Mouse (Mus musculus) neural tube, embryonic 14.5 days (tissue): Measurements from ENCODE around the gene Nol9. TPM values are rescaled to one million over a fixed set of nuclear protein-coding genes. Genes with fewer than 3 reads are reported as not detected.
"Not testable (repeated sequence)": the region's sequence is repeated elsewhere in the genome, so short reads cannot be mapped to it uniquely, and the experiment has no call there.

ENCODE experiments used
- ATAC-seq: fragments of 200-750 bp; cut with Nextera tagmentation; 2 replicates; pipeline ENCODE4 v1.8.0; 2017; ENCODE audit warnings: low read depth, mild to moderate bottlenecking, moderate TSS enrichment, moderate library complexity
- H3K27ac ChIP-seq: fragments of 300-500 bp; sonication (generic); 2 replicates; pipeline ENCODE4 v1.5.1; 2014; ENCODE audit warnings: low read depth, mild to moderate bottlenecking, control low read depth, low read length, moderate library complexity, mixed read lengths
- H3K27me3 ChIP-seq: fragments of 300-500 bp; sonication (generic); 2 replicates; pipeline ENCODE4 v1.6.1; 2014; ENCODE audit warnings: low read length; ENCODE audit not compliant: control insufficient read depth, insufficient read depth
- H3K36me3 ChIP-seq: fragments of 300-500 bp; sonication (generic); 2 replicates; pipeline ENCODE4 v1.6.1; 2014; ENCODE audit warnings: low read length, mixed read lengths; ENCODE audit not compliant: control insufficient read depth, insufficient read depth
- H3K4me1 ChIP-seq: fragments of 300-500 bp; sonication (generic); 2 replicates; pipeline ENCODE4 v1.6.1; 2014; ENCODE audit warnings: low read length; ENCODE audit not compliant: control insufficient read depth, insufficient read depth
- H3K4me2 ChIP-seq: fragments of 300-500 bp; sonication (generic); 2 replicates; pipeline ENCODE4 v1.6.1; 2014; ENCODE audit warnings: mild to moderate bottlenecking, low read depth, low read length, control low read depth
- H3K4me3 ChIP-seq: fragments of 300-500 bp; sonication (generic); 2 replicates; pipeline ENCODE4 v1.5.1; 2014; ENCODE audit warnings: low read depth, low read length, control low read depth, mixed read lengths
- H3K9ac ChIP-seq: fragments of 300-500 bp; sonication (generic); replicated peaks from 2 replicates; pipeline ENCODE4 v1.6.1; 2014; ENCODE audit warnings: low read depth, mild to moderate bottlenecking, control low read depth, low read length, mixed read lengths
- H3K9me3 ChIP-seq: fragments of 300-500 bp; sonication (generic); 2 replicates; pipeline ENCODE4 v1.6.1; 2016; ENCODE audit warnings: low read length; ENCODE audit not compliant: control insufficient read depth
- WGBS: fragments of 180-500 bp; shearing (Covaris S2); extraction: QIAGEN DNeasy Blood & Tissue Kit; methylation state at CpG from one replicate; pipeline ENCODE4 v1.1.7; 2014; 5-methylcytosine and 5-hydroxymethylcytosine counted together
- polyA plus RNA-seq: library from polyadenylated mRNA; unstranded; fragments of >200 nt; fragmentation: Nextera tagmentation; extraction: Ambion mirVana; gene quantifications from 2 replicates; pipeline ENCODE4 v1.2.1, GENCODE M21; 2014

The Nol9 gene
- polyA plus RNA-seq, 1 experiment from 2014 or later: 26.1 TPM

GRCm38 (mm10) chr4:152036464-152036863 lies 2.7 kb upstream of the Nol9 start:
- H3K27me3 ChIP-seq, ATAC-seq, H3K4me2 ChIP-seq, H3K36me3 ChIP-seq, H3K4me3 ChIP-seq, H3K27ac ChIP-seq, H3K4me1 ChIP-seq, H3K9ac ChIP-seq, H3K9me3 ChIP-seq: not testable (repeated sequence)
- 94% methylated on average over 6 of the region's 6 CpGs for WGBS

DNA sequence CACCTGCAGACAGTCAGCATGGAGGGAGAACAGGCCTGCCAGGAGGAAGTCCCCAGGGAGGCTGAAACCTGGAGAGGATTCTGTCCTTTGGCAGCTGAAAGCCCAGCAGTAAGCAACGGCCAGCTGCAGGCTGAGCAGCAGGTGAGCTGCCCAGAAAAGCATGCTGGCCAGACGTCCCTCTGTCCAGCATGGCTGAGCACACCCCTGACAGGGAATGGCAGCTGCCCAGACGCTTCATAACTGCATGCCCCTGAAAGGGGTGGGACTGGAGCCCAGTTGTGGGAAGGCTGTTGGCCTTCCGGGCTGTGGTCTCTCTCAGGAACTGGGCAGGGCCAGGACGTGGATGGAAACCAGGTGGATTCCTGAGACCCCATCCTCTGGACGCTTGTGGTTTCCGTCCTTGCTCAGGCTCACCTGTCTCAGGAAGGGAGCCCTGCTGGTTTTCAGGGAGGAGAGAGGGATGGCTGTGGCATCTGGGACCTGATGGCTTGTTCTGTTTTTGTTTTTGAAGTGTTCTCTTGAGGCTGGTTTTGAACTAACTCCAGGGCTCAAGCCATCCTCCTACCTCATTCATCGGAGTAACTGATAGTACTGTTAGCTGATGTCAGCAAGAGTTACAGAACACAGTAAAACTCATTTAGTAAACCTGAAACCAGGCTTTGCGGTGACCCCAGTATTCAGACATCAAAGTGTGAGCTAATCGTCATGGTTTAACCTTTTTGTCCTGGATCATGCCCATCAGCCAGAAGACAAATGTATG lies 716 bp upstream of the Nol9 start, which contains the start of gene Tas1r1:
Gene Tas1r1 (minus strand): TSS at position 344 of the 760 bp plus-strand sequence.
- peak within 1 kb of the TSS; percentile 78 for H3K9ac ChIP-seq
- H3K4me1 ChIP-seq: peaks cover 9% of the 10 kb centered on the region
- no peak for ATAC-seq
- peak within 1 kb of the TSS; percentile 96 for H3K4me3 ChIP-seq
- peak within 1 kb of the TSS; percentile 34; the same call in 1 of the 2 replicates for H3K27ac ChIP-seq
- H3K9me3 ChIP-seq: no peaks in the 10 kb centered on the region
- H3K4me2 ChIP-seq: peak within 1 kb of the TSS; percentile 87
- WGBS: 53% methylated on average over 10 of the region's 10 CpGs
- no peaks in the 10 kb centered on the region; the same call in 1 of the 2 replicates for H3K27me3 ChIP-seq
- H3K36me3 ChIP-seq: peaks cover 15% of the 10 kb centered on the region

DNA sequence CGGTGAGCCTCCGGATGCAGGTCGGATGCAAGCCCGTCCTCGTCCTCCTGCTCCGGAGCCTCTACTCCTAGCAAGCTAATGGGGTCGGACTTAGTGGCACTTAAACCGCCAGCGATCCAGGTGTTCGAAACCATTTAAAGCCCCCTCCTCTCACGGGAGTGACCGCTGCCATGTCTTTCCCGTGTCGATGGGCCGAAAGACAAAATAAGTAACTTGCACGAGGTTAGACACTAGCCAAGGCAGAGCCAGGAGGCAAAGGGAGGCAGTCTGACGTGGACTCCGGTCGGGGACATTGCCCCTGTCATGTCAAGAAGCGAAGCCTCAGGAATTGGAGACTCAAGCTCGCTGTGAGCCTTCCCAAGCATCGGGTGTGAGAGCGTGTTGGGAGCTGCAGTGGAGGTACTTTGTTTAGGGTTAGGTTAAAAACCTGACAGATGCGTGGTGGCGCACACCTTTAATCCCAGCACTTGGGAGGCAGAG lies 750 bp downstream of the Nol9 start:
- H3K4me3 ChIP-seq: peak overlapping the region; percentile 96
- ATAC-seq: no peak
- 4% methylated on average over 25 of the region's 25 CpGs for WGBS
- peaks cover 9% of the 10 kb centered on the region for H3K4me1 ChIP-seq
- no peaks in the 10 kb centered on the region for H3K9me3 ChIP-seq
- H3K27me3 ChIP-seq: no peaks in the 10 kb centered on the region; the same call in 1 of the 2 replicates
- H3K4me2 ChIP-seq: peak overlapping the region; percentile 87
- peaks cover 25% of the 10 kb centered on the region for H3K36me3 ChIP-seq
- no peak overlapping the region for H3K27ac ChIP-seq
- peak overlapping the region; percentile 78 for H3K9ac ChIP-seq

GRCm38 (mm10) chr4:152041924-152042641 lies 3.0 kb downstream of the Nol9 start:
- no peak for ATAC-seq
- Histone ChIP-seq H3K27me3 (no peaks in the 10 kb centered on the region; the same call in 1 of the 2 replicates), H3K27ac (no peak overlapping the region), H3K9me3 (no peaks in the 10 kb centered on the region), H3K36me3 (peaks cover 38% of the 10 kb centered on the region), H3K4me2 (no peak overlapping the region), H3K4me1 (peaks cover 9% of the 10 kb centered on the region), H3K9ac (no peak overlapping the region), H3K4me3 (no peak overlapping the region)
- WGBS: 97% methylated on average over 22 of the region's 22 CpGs

DNA sequence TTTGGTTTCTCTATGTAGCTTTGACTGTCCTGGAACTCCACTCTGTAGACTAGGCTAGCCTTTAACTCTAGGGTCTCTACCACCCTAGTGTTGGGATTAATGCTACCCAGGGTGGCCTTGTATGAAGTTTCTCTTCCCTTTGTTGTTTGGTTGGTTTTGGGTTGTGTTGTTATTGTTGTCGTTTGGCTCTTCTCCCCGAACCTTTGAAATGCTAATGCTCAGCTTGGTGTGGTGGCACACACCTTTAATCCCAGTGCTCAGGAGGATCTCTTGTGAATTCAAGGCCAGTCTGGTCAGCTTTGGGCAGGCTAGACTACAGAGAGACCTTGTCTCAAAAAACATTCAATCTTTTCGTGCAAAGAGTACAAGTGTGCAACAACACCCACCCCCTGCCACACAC lies 4.0 kb downstream of the Nol9 start:
- Histone ChIP-seq H3K9me3 (no peaks in the 10 kb centered on the region), H3K9ac (no peak overlapping the region), H3K27ac (no peak overlapping the region), H3K4me1 (peaks cover 9% of the 10 kb centered on the region), H3K27me3 (no peaks in the 10 kb centered on the region; the same call in 1 of the 2 replicates), H3K4me2 (no peak overlapping the region), H3K36me3 (peaks cover 44% of the 10 kb centered on the region), H3K4me3 (no peak overlapping the region)
- WGBS: 85% methylated on average over 3 of the region's 3 CpGs
- ATAC-seq: no peak

DNA sequence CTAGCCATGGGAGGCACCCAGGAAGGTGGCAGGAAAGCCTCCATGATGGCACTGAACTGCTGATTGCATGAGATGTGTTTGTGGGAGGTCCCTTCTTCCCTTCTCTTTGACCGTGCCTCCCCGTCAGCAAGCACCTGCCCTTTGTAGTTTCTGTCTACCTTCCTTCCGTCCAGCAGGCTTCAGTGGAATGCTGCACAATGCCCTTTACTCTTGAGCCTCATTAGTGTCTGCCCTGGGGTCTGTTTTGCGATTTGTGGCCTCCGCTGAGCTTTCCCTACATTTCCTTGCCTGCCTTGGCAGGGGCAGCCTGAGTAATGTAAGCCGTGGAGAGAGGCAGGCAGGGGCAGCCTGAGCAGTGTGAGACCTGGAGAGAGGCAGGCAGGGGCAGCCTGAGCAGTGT lies 5.5 kb downstream of the Nol9 start:
- ATAC-seq: no peak
- H3K4me1 ChIP-seq: peaks cover 9% of the 10 kb centered on the region
- no peaks in the 10 kb centered on the region; the same call in 1 of the 2 replicates for H3K27me3 ChIP-seq
- H3K36me3 ChIP-seq: peaks cover 48% of the 10 kb centered on the region
- WGBS: 74% methylated on average over 6 of the region's 6 CpGs
- no peak overlapping the region for H3K27ac ChIP-seq
- no peak overlapping the region for H3K9ac ChIP-seq
- no peaks in the 10 kb centered on the region for H3K9me3 ChIP-seq
- H3K4me2 ChIP-seq: no peak overlapping the region
- no peak overlapping the region for H3K4me3 ChIP-seq

GRCm38 (mm10) chr4:152062390-152063110 lies 23.4 kb downstream of the Nol9 start:
- Histone ChIP-seq H3K4me3 (no peak overlapping the region), H3K27ac (no peak overlapping the region), H3K9ac (no peak overlapping the region), H3K4me2 (no peak overlapping the region), H3K4me1 (no peaks in the 10 kb centered on the region), H3K36me3 (peaks cover 21% of the 10 kb centered on the region), H3K27me3 (no peaks in the 10 kb centered on the region), H3K9me3 (no peaks in the 10 kb centered on the region)
- WGBS: 74% methylated on average over 9 of the region's 9 CpGs
- ATAC-seq: no peak

GRCm38 (mm10) chr4:152067280-152067679 lies 28.2 kb downstream of the Nol9 start:
- Histone ChIP-seq H3K4me2 (no peak overlapping the region), H3K36me3 (no peaks in the 10 kb centered on the region), H3K27me3 (no peaks in the 10 kb centered on the region), H3K4me1 (no peaks in the 10 kb centered on the region), H3K4me3 (no peak overlapping the region), H3K27ac (no peak overlapping the region), H3K9me3 (no peaks in the 10 kb centered on the region), H3K9ac (no peak overlapping the region)
- ATAC-seq: no peak
